Mouse (Mus musculus) 3134 (cell line): ENCODE measurements around the gene Nthl1.
"Not testable (repeated sequence)": the region's sequence is repeated elsewhere in the genome, so short reads cannot be mapped to it uniquely, and the experiment has no call there.

Experiments
- DNase-seq: peaks from one replicate; pipeline ENCODE4 v3.0.0-alpha.2; 2011; ENCODE audit warnings: low spot score; ENCODE audit not compliant: insufficient read length; ENCODE audit errors: extremely low read depth

Gene Nthl1

DNA sequence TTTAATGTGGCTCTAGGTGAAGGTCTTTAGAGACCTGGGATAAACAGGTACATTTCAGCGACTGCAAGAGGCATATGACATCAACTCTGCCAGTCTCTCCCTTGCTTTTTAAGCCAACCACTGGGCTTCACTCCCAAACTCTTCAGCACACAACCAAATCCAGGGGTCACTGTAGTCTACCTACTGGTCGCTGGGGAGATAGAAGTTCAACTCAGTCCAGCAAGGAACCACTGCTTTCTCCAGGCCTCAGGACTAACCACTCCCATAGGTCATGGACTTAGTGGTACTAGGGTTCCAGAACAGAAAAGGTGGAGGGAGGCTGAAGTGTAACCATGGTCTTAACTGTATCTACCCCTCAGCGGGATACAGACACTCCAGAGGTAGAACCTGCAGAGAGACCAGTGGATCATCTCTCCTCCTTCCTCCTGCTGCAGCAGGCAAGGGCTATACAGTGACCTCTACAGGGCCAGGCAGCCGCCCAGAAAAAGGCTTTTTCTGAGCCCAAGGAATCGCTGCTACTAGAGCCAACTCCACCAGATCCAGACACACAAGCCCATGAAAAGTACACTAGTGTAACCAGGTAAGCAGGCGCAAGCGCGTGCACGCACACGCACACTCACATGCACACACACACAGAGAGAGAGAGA lies 16.4 kb downstream of the Nthl1 start:
- no peak for DNase-seq

DNA sequence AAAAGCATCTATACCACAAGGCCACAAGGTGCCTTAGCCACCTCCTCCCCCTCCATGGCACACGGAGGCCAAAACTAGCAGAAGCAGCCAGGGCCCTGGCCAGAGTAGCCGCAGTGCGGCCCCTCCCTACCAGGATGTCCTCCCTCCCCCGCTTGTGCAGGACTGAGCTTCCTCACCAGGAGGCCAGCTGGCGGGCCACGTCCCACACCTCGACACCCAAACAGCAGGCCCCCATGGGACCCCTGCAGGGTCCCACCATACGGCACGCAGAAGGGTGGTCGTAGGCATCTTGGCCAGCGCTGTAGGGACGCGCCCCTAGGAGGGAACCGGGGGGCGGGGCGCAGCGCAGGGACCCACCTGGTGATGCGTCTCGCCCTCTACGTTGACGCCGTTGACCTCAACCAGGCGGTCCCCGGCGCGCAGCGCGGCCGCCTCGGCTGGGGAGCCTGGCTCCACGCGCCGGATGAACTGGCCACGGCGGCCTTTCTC lies 17.1 kb downstream of the Nthl1 start:
- DNase-seq: no peak

DNA sequence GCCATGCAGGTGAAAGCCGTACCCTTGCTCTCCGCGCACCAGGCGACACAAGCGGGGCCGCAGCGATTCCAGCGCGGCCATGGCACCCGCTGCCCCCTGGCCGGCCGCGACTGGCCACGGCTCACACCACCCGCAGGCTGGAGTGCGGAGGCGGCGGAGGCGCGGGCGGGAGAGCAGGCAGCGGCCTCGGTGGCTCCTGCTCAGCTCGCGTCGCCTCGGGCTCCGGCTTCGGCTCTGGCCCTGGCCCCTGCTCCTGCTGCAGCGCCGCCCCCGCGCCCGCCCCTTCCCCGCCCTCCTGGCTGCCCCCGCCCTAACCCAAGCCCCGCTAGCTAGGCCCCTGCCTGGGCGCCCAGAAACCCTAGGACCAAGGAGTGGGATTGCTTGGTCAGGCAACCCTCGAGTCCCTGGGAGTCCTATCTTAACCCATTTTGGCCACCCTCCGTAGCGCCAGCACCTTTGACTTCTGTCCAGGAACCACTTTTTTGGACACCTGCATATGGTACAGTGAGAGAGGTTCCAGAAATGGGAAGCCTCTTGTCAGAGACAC lies 17.7 kb downstream of the Nthl1 start, which contains the start of gene Slc9a3r2:
TSS of gene Slc9a3r2 (minus strand) at position 258 of the 547 bp plus-strand sequence.
- no peak for DNase-seq

DNA sequence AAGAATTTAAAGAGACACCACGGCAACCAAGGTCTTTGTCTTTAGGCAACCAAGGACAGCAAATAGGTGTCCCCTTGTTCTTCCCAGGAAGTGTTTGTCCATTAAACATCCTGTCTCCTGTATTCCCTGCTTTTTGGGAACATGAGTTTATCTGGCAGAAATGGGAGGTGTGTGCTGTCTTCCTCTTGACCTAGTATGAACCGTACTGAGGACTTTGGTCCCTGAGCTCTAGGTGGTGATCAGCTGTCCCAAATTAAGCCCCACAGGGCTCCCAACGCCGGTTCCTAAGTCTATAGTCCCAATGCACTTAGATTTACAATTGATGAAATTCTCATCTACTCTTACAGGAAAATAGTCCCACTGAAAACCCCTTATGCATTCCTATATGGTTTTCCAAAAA lies 18.3 kb downstream of the Nthl1 start:
- DNase-seq: no peak

DNA sequence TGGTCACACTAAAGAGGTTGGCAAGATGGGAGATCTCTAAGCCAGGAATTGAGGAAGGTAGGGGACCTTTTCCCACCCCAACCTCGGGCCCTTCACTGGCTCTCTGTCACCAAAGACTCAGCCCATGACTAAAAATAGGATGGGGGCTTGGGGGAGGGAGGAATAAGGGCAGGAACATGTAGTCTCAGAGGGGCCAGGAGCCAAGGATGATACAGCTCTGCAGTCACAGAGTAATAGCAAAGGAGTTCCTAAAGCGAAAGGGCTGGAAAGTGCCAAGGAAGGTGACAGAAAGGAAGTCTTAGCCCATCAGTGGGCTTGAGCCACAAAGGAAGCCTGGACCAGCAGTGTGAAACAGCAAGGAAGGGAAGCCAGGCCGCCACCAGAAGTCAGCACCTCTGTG lies 19.4 kb downstream of the Nthl1 start:
- no peak for DNase-seq

DNA sequence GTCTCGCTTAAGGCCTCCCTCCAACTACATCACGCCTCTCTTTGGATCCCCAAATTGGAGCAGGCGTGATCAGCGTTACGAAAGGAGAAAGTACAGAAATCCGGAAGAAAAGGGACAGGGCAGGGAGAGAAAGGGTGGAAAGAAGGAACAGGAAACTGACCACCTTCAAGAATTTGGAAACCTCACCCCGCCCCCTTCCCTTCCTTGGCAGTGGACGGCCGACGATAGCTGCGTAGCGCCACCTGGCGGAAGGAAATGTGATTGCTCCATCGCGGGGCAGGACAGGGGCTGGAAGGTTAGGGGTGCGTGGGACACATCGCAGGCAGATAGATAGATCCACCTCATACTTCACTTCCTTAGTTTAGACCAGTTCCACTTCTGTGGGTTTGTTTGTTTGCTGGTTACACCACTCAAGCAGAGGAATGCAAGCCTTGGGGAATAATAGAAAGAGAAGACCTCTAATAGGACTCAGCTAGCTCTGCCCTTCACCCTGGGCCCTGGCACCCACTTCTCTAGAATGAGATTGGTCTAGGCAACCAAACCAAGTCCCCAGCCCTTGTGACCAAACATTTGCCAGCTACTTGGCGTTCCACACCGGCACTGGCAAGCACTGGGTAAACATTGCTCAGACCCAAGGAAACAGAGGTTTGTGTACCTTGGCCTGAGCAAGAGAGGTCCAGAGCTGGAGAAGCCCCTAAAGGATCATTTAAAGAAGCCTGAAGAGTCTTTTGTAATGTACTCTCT lies 21.7 kb downstream of the Nthl1 start:
- no peak for DNase-seq

DNA sequence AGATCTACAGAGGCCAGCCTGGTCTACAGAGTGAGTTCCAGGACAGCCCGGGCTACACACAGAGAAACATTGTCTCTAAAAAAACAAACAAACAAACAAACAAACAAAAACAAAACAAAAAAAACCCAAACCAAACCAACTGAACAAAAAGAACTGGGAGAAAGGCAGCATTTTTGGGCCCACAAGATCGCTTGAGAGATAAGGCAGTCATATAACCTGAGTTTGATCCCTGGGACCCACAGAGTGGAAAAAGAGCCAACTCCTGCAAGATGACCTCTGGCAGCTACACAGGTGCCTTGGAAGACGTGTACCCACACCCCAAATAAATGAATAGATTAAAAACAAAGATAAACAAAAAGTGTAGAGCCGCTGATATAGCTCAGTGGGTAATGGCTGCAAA lies 22.5 kb downstream of the Nthl1 start:
- DNase-seq: no peak

DNA sequence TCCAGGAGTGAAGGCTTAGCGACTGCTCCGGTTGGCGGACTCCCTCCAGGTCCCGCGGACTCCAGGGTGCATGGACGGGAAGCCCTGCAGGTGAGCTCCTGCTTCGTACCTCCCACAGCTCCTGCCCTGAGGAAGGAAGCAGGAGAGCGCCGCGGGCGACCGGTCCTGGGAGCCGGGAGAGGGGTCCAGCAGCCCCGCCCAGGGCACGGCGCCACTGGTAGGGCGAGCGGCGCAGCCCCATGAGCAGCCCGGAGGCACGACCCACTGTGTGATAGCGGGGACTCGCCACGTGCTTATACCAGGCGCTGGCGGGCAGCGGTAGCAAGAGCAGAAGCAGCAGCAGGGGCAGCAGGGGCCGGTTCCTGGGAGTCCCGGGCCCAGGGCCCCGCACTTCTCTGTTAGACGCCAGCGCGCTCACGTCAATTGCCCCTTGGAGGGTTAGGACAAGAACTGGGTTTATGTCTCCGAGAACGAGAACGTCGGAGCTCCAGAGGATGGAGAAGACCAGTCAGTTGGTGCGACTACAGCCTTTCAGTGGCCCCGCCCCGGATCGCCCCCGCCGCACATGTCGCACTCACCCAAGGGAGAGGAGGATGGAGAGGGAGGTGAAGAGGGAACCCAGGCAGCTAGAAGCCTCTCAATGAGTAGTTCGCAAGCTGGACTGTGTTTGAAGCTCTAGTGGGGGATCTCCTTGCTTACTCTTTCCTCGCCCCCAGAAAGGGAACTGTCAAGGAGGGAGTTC lies 25.7 kb downstream of the Nthl1 start, which contains the start of gene Npw:
TSS of gene Npw (minus strand) at position 441 of the 742 bp plus-strand sequence.
- DNase-seq: no peak

DNA sequence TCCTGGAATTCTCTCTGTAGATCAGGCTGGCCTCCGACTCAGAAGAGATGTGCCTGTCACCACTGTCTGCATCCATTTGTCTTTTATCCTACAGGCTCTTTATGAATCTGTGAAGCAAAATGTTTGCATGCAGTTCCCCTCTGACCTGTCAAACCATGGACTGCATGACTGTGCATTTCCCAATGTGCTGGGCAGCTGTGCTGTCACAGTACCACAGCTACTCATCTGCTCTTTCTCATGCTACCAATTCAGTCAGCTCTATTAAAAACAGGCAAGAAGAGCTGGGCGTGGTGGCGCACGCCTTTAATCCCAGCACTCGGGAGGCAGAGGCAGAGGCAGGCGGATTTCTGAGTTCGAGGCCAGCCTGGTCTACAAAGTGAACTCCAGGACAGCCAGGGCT lies 34.5 kb downstream of the Nthl1 start:
- DNase-seq: not testable (repeated sequence)

DNA sequence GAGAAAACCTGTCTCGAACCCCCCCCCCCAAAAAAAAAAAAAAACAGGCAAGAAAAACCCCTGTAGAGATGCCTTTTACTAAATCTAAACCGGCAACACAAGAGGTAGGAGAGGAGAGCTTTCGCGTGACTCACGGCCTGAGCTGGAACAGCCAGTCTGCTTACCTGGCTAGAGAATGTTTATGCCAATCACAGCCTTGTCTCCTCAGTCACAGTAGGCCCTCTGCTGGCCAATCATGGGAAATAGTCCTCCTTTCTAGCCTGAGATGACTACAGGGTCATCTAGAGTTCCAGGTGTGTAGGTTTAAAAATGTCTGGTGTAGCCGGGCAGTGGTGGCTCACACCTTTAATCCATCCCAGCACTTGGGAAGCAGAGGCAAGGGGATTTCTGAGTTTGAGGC lies 34.9 kb downstream of the Nthl1 start:
- DNase-seq: no peak

DNA sequence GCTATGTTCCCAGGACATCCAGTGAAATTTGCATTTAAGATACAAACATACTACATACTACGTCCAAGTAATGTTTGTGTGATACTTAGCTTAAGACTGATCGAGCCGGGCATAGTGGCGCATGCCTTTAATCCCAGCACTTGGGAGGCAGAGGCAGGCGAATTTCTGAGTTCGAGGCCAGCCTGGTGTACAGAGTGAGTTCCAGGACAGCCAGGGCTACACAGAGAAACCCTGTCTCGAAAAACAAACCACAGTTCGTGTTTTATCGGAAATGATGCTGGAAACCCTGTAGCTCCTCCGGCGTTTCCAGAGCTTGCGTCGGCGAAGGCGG lies 36.7 kb downstream of the Nthl1 start:
- DNase-seq: not testable (repeated sequence)

DNA sequence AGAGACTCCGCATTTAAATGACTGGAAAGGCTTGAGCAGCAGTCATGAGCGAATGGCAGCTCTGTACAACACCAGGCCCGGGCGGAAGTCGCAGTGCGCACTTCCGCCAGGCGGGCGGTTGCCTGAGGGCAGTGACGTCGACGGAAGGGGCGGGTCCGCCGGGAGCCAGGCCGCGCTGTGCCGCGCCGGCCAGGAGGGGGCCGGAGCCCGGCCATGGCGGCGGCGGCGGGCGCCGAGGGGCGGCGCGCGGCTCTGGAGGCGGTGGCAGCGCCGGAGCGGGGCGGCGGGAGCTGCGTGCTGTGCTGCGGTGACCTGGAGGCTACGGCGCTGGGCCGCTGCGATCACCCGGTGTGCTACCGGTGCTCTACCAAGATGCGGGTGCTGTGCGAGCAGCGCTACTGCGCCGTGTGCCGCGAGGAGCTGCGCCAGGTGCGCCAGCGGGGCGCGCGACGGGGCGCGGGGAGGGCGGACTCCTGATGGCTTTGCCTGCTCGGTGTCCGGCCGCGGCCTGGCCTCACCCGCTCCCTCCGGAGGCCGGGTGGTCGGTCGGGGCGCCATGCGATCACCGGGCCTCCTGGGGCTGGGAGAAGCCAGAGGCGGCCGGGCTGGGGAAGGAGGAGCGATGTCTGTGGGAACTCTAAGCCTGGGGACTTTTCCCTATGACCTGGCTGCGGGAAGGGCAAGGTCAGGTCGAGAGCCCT lies 37.2 kb downstream of the Nthl1 start, which contains the start of gene Zfp598:
TSS of gene Zfp598 (plus strand) at position 143 of the 701 bp plus-strand sequence.
- DNase-seq: peak; percentile 91

DNA sequence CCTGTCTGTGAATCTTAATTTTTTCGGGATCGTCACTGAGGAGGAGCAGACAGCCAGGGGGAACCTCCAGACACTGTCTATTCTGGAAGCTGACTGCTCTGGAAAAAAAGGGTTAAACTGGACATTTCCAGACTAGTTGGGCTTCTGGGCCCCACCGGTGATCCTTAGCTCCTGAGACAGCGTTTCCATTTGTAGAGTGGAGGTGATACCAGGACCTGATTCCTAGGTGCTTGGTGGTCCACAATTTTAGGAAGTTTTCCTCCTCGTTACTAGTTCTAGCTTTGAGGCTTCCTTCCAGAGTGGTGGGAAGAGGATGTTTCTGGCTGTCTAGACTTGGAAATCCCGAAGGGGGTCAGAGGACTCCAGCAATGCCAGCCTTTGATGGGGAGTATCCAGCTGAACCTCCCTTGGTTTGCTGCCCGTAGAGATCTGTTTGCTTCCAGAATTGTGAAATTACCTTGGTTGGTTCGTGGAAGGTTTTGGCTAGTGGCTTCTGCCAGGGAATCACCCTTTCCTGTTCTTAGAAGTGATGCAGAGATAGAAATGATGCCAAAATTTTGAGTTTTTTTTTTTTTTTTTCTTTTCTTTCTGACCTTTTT lies 37.9 kb downstream of the Nthl1 start:
- no peak for DNase-seq

DNA sequence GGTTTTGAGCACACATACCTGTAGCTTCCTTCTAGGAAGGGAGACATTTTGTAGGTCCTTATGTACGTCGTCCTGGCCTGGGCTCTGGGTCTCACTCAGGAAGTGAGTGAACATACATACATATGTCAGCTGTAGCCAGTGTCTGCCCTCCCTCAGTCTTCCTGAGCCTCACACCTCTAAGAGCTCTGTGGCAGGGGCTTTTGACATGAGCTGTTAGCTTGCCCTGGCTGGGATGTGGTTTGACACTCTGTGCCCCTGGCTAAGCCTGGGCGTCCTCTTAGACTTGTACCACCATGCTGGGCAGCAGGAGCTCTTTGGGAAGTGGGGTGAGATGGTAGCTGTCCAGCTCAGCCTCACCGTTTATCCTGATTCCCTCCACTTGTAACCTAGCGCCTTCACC lies 38.9 kb downstream of the Nthl1 start:
- no peak for DNase-seq

DNA sequence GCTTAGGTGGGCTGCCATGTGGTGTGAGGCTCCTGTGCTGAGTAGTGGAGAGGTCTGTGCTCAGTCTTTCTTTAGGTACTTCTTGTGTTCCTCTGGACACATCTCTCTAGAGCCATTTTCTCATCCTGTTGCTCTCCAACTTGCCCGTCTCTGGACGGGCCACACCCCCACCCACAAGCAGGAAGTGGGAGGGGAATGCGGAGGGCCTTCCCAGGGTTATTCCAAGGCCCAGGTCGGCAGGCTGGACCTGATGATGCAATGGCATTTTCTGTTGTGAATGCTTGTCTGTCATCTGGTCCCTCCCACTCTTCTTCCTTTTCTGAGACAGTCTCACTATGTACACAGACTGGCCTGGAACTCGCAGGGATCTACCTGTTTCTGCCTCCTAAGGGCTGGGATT lies 39.7 kb downstream of the Nthl1 start:
- peak; percentile 77 for DNase-seq

DNA sequence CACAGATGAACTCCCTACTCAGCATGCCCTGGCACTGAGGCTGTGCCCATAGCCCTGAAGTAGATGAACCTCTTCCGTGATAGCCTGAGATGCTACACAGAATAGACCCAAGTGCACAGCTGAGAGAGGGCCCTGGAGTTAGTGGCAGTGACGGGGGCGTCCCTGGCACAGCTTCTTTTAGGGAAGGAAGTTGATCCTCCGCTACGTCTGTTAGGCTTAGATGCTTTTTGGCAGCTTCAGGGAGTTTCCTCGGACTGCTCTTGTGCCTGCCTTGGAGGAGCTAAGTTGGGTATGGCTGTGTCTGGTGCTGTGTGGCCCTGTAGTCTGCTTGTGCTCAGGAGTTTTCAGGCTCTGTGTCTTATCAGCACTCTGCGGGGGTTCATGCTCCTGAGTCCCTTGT lies 41.8 kb downstream of the Nthl1 start:
- DNase-seq: no peak

DNA sequence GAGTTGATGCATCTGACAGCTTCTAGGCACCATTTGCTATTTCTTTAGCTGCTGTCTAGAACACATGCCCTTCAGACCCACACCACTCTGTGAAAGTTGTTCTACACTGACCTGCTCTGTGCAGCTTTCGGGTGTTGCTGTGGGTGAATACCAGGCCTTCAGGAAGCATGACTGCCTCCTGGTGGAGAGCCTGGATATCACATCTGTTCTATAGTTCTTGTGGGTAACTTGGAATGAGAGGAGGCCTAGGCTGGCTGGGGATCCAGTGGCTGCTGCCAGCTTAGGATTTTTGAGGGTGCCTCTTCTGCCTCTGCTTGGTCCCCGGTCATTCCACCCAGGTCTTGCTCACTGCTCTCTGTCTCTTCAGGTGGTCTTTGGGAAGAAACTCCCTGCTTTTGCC lies 43.7 kb downstream of the Nthl1 start:
- no peak for DNase-seq

DNA sequence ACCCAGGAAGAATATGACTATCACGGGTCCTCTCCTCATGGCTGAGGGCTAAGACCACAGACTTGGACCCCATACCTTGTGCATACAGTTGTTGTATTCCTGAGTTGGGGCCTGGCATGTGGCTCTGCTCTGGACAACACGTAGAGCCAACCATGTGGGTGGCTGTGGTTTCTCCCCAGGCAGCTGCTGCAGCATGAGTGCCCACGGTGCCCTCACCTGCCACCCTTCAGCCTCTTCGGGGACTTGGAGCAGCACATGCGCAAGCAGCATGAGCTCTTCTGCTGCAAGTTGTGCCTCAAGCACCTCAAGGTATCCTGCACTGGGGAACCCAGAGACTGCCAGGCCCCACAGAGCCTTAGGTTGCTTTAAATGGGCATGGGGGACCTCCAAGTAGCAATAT lies 44.4 kb downstream of the Nthl1 start:
- no peak for DNase-seq

DNA sequence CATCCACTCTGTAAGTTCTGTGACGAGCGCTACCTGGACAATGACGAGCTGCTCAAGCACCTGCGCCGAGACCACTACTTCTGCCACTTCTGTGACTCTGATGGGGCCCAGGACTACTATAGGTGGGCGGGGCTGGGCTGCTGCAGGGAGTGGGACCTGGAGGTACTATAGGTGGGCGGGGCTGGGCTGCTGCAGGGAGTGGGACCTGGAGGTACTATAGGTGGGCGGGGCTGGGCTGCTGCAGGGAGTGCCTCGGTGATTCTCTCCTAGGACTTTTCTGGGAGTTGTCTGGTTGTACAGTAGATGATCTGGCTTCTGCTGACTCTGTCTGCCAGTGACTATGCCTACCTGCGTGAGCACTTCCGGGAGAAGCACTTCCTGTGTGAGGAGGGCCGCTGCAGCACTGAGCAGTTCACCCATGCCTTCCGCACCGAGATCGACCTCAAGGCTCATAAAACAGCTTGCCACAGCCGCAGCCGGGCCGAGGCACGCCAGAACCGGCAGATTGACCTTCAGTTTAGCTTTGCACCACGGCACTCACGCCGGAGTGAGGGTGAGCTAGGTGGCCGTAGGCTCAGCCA lies 45.1 kb downstream of the Nthl1 start:
- no peak for DNase-seq

DNA sequence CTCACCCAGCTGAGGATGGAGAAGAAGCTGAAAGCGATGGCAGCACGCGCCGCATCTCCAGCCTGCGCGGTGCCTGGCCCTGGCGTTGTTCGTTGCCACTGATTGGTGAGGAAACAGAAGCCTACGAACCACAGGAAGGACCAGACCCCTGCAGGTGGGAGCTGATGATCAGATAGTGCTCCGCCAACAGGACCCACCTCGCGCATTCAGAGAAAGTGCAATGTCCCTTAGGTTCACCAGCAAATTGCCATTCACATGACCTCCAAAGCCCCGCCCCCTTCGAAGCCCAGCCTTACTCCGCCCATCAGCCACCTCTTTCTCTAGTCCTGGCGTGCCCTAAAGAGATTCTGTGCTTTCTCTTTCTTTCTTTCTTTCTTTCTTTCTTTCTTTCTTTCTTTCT lies 54.0 kb downstream of the Nthl1 start:
- no peak for DNase-seq
